Mouse (Mus musculus) kidney, embryonic 14.5 days (tissue): ENCODE data around the gene Rag1. TPM values are rescaled to one million over a fixed set of nuclear protein-coding genes. Genes with fewer than 3 reads are reported as not detected.

Experiments used
- ATAC-seq: fragments of 200-750 bp; cut with Nextera tagmentation; 2 replicates; pipeline ENCODE4 v1.8.0; 2017; ENCODE audit warnings: moderate number of reproducible peaks, mild to moderate bottlenecking, moderate TSS enrichment, moderate library complexity; ENCODE audit not compliant: low FRiP score, low TSS enrichment
- H3K27ac ChIP-seq: fragments of 300-500 bp; sonication (generic); 2 replicates; pipeline ENCODE4 v1.5.1; 2014; ENCODE audit warnings: low read depth, mild to moderate bottlenecking, low read length, moderate library complexity, mixed read lengths
- H3K27me3 ChIP-seq: fragments of 300-500 bp; sonication (generic); 2 replicates; pipeline ENCODE4 v1.6.1; 2014; ENCODE audit warnings: mild to moderate bottlenecking, low read length; ENCODE audit not compliant: control insufficient read depth, insufficient read depth
- H3K36me3 ChIP-seq: fragments of 300-500 bp; sonication (generic); 2 replicates; pipeline ENCODE4 v1.6.1; 2014; ENCODE audit warnings: low read length, mixed read lengths; ENCODE audit not compliant: control insufficient read depth, insufficient read depth
- H3K4me1 ChIP-seq: fragments of 300-500 bp; sonication (generic); 2 replicates; pipeline ENCODE4 v1.6.1; 2014; ENCODE audit warnings: low read length, mixed read lengths; ENCODE audit not compliant: control insufficient read depth, insufficient read depth
- H3K4me2 ChIP-seq: fragments of 300-500 bp; sonication (generic); replicated peaks from 2 replicates; pipeline ENCODE4 v1.6.1; 2014; ENCODE audit warnings: low read depth, mild to moderate bottlenecking, low read length
- H3K4me3 ChIP-seq: fragments of 300-500 bp; sonication (generic); 2 replicates; pipeline ENCODE4 v1.5.1; 2014; ENCODE audit warnings: mild to moderate bottlenecking, low read length
- H3K9ac ChIP-seq: fragments of 300-500 bp; sonication (generic); 2 replicates; pipeline ENCODE4 v1.6.1; 2014; ENCODE audit warnings: low read depth, mild to moderate bottlenecking, low read length, moderate library complexity
- H3K9me3 ChIP-seq: fragments of 300-500 bp; sonication (generic); 2 replicates; pipeline ENCODE4 v1.6.1; 2016; ENCODE audit warnings: low read length; ENCODE audit not compliant: control insufficient read depth
- WGBS: fragments of 180-500 bp; shearing (Covaris S2); extraction: QIAGEN DNeasy Blood & Tissue Kit; methylation state at CpG from one replicate; pipeline ENCODE4 v1.1.7; 2014; 5-methylcytosine and 5-hydroxymethylcytosine counted together
- polyA plus RNA-seq: library from polyadenylated mRNA; unstranded; fragments of >200 nt; fragmentation: Nextera tagmentation; extraction: Ambion mirVana; gene quantifications from 2 replicates; pipeline ENCODE4 v1.2.1, GENCODE M21; 2014

Rag1 gene
- polyA plus RNA-seq, 1 experiment from 2014 or later: 0.03 TPM

- Histone ChIP-seq H3K27ac (no peak overlapping the region), H3K4me1 (0 out of 2 replicates have a peak, but pooled peaks cover 5% of the 10 kb centered on the region), H3K4me3 (no peak overlapping the region), H3K27me3 (no peaks in the 10 kb centered on the region), H3K9ac (no peak overlapping the region), H3K4me2 (no peak overlapping the region), H3K36me3 (no peaks in the 10 kb centered on the region), H3K9me3 (no peaks in the 10 kb centered on the region)
- 20% methylated on average over 8 of the region's 8 CpGs for WGBS
- peak; percentile 48; the same call in 1 of the 2 replicates for ATAC-seq
Measured at GRCm38 (mm10) chr2:101600703-101601102, 48.6 kb downstream of the Rag1 start.

- H3K27me3 ChIP-seq: no peaks in the 10 kb centered on the region
- H3K9ac ChIP-seq: no peak overlapping the region
- H3K36me3 ChIP-seq: no peaks in the 10 kb centered on the region
- H3K9me3 ChIP-seq: no peaks in the 10 kb centered on the region
- peak overlapping the region; percentile 20; the same call in 1 of the 2 replicates for H3K4me2 ChIP-seq
- no peak overlapping the region for H3K4me3 ChIP-seq
- peak; percentile 60; the same call in 1 of the 2 replicates for ATAC-seq
- H3K27ac ChIP-seq: no peak overlapping the region
- 0 out of 2 replicates have a peak, but pooled peaks cover 5% of the 10 kb centered on the region for H3K4me1 ChIP-seq
- WGBS: 52% methylated on average over 13 of the region's 13 CpGs
Measured at GRCm38 (mm10) chr2:101598190-101599181, 50.8 kb downstream of the Rag1 start.

GRCm38 (mm10) chr2:101597186-101597585 is 52.1 kb downstream of the Rag1 start:
- Histone ChIP-seq H3K9ac (no peak overlapping the region), H3K36me3 (no peaks in the 10 kb centered on the region), H3K27me3 (no peaks in the 10 kb centered on the region), H3K4me2 (no peak overlapping the region), H3K27ac (no peak overlapping the region), H3K9me3 (no peaks in the 10 kb centered on the region), H3K4me3 (no peak overlapping the region), H3K4me1 (0 out of 2 replicates have a peak, but pooled peaks cover 8% of the 10 kb centered on the region)
- ATAC-seq: no peak

- ATAC-seq: no peak
- 88% methylated on average over 5 of the region's 5 CpGs for WGBS
- H3K27ac ChIP-seq: no peak overlapping the region
- H3K27me3 ChIP-seq: no peaks in the 10 kb centered on the region
- no peak overlapping the region for H3K9ac ChIP-seq
- no peaks in the 10 kb centered on the region for H3K36me3 ChIP-seq
- H3K4me2 ChIP-seq: no peak overlapping the region
- H3K4me3 ChIP-seq: no peak overlapping the region
- no peaks in the 10 kb centered on the region for H3K9me3 ChIP-seq
- 0 out of 2 replicates have a peak, but pooled peaks cover 8% of the 10 kb centered on the region for H3K4me1 ChIP-seq
Measured at GRCm38 (mm10) chr2:101594681-101595080, 54.6 kb downstream of the Rag1 start.

- H3K9me3 ChIP-seq: no peaks in the 10 kb centered on the region
- H3K4me1 ChIP-seq: 0 out of 2 replicates have a peak, but pooled peaks cover 3% of the 10 kb centered on the region
- H3K27ac ChIP-seq: no peak overlapping the region
- 59% methylated on average over 8 of the region's 8 CpGs for WGBS
- H3K4me2 ChIP-seq: no peak overlapping the region
- H3K4me3 ChIP-seq: no peak overlapping the region
- H3K9ac ChIP-seq: no peak overlapping the region
- no peak for ATAC-seq
- H3K27me3 ChIP-seq: no peaks in the 10 kb centered on the region
- no peaks in the 10 kb centered on the region for H3K36me3 ChIP-seq
Measured at GRCm38 (mm10) chr2:101592886-101593285, 56.4 kb downstream of the Rag1 start.

- Histone ChIP-seq H3K4me1 (0 out of 2 replicates have a peak, but pooled peaks cover 3% of the 10 kb centered on the region), H3K4me3 (no peak overlapping the region), H3K27ac (no peak overlapping the region), H3K9me3 (no peaks in the 10 kb centered on the region), H3K36me3 (no peaks in the 10 kb centered on the region), H3K27me3 (no peaks in the 10 kb centered on the region), H3K9ac (no peak overlapping the region), H3K4me2 (no peak overlapping the region)
- 16% methylated on average over 10 of the region's 10 CpGs for WGBS
- ATAC-seq: peak; percentile 57; the same call in 1 of the 2 replicates
Measured at GRCm38 (mm10) chr2:101592023-101592841, 57.1 kb downstream of the Rag1 start.

- no peak overlapping the region for H3K27ac ChIP-seq
- H3K9ac ChIP-seq: no peak overlapping the region
- no peak overlapping the region for H3K4me3 ChIP-seq
- H3K36me3 ChIP-seq: no peaks in the 10 kb centered on the region
- ATAC-seq: no peak
- 83% methylated on average over 8 of the region's 8 CpGs for WGBS
- H3K4me1 ChIP-seq: 0 out of 2 replicates have a peak, but pooled peaks cover 3% of the 10 kb centered on the region
- no peak overlapping the region for H3K4me2 ChIP-seq
- H3K27me3 ChIP-seq: no peaks in the 10 kb centered on the region
- no peaks in the 10 kb centered on the region for H3K9me3 ChIP-seq
Measured at GRCm38 (mm10) chr2:101591356-101591755, 57.9 kb downstream of the Rag1 start.
